Mouse (Mus musculus): ENCODE results near the gene Zbtb11. TPM values are rescaled to one million over a fixed set of nuclear protein-coding genes. Genes with fewer than 3 reads are reported as not detected.

Gene Zbtb11
- total RNA-seq, 2 experiments from 2014 or later, result 9.1 to 9.6 TPM

GRCm38 (mm10) chr16:55967221-55967620 is 6.5 kb upstream of the Zbtb11 start:
- no peak for DNase-seq
- intact Hi-C loops (cut with DNase I), result loop anchor here (2.0 kb wide), 1 partner anchor 108 kb away; no protein-coding TSS in a partner anchor

GRCm38 (mm10) chr16:55969147-55969546 is 4.5 kb upstream of the Zbtb11 start:
- no peak for DNase-seq

GRCm38 (mm10) chr16:55970416-55970815 is 3.3 kb upstream of the Zbtb11 start:
- intact Hi-C loops (cut with DNase I), result loop anchor here (5.0 kb wide), 1 partner anchor 57 kb away; the partner anchor contains the start of gene Pcnp
- DNase-seq, result no peak

More at GRCm38 (mm10) chr16:55969147-55969546, 4.5 kb upstream of the Zbtb11 start:
- intact Hi-C loops (cut with DNase I), result no loop called here

- intact Hi-C loops (cut with DNase I), result loop anchor here (5.0 kb wide), 1 partner anchor 55 kb away; the partner anchor contains the start of gene Pcnp
Observed at GRCm38 (mm10) chr16:55971735-55972615, 1.7 kb upstream of the Zbtb11 start.

GRCm38 (mm10) chr16:55972626-55973201 is 969 bp upstream of the Zbtb11 start:
- no peak for DNase-seq
- intact Hi-C loops (cut with DNase I), result loop anchor here (5.0 kb wide), 1 partner anchor 55 kb away; the partner anchor contains the start of gene Pcnp

More at GRCm38 (mm10) chr16:55971735-55972615, 1.7 kb upstream of the Zbtb11 start:
- no peak for DNase-seq

GRCm38 (mm10) chr16:55974256-55974902 is 696 bp downstream of the Zbtb11 start:
- intact Hi-C loops (cut with DNase I), result loop anchor here (5.0 kb wide), 1 partner anchor 53 kb away; the partner anchor contains the start of gene Pcnp
- peak; percentile 86 to 92 for DNase-seq

GRCm38 (mm10) chr16:55974903-55975285 is 1.2 kb downstream of the Zbtb11 start:
- no peak for DNase-seq
- intact Hi-C loops (cut with DNase I), result loop anchor here (5.0 kb wide), 1 partner anchor 52 kb away; the partner anchor contains the start of gene Pcnp

GRCm38 (mm10) chr16:55986001-55986400 is 12.3 kb downstream of the Zbtb11 start:
- intact Hi-C loops (cut with DNase I), result no loop called here
- DNase-seq, result no peak

- DNase-seq, result no peak
- intact Hi-C loops (cut with DNase I), result no loop called here
Observed at GRCm38 (mm10) chr16:55990311-55990710, 16.6 kb downstream of the Zbtb11 start.

GRCm38 (mm10) chr16:55994235-55994634 is 20.6 kb downstream of the Zbtb11 start:
- intact Hi-C loops (cut with DNase I), result no loop called here
- no peak for DNase-seq

GRCm38 (mm10) chr16:56006798-56007197 is 33.1 kb downstream of the Zbtb11 start:
- DNase-seq, result no peak

GRCm38 (mm10) chr16:56008862-56009261 is 35.2 kb downstream of the Zbtb11 start:
- intact Hi-C loops (cut with DNase I), result no loop called here
- DNase-seq, result no peak

More at GRCm38 (mm10) chr16:56006798-56007197, 33.1 kb downstream of the Zbtb11 start:
- intact Hi-C loops (cut with DNase I), result no loop called here

- no peak for DNase-seq
- intact Hi-C loops (cut with DNase I), result no loop called here
Observed at GRCm38 (mm10) chr16:56012789-56013743, 39.4 kb downstream of the Zbtb11 start.

- intact Hi-C loops (cut with DNase I), result no loop called here
- DNase-seq, result no peak
Observed at GRCm38 (mm10) chr16:56014076-56014475, 40.4 kb downstream of the Zbtb11 start.

GRCm38 (mm10) chr16:56019660-56020059 is 46.0 kb downstream of the Zbtb11 start:
- intact Hi-C loops (cut with DNase I), result no loop called here
- DNase-seq, result no peak

GRCm38 (mm10) chr16:56027854-56028629 is 54.4 kb downstream of the Zbtb11 start:
- intact Hi-C loops (cut with DNase I), result loop anchor here (5.0 kb wide), 1 partner anchor 56 kb away; the partner anchor contains the start of gene Zbtb11
- DNase-seq, result no peak

GRCm38 (mm10) chr16:56028722-56029551 is 55.3 kb downstream of the Zbtb11 start:
- intact Hi-C loops (cut with DNase I), result loop anchor here (5.0 kb wide), 1 partner anchor 57 kb away; the partner anchor contains the start of gene Zbtb11
- DNase-seq, result no peak

- DNase-seq, result peak; percentile 97 to 98
- intact Hi-C loops (cut with DNase I), result loop anchor here (5.0 kb wide), 1 partner anchor 57 kb away; the partner anchor contains the start of gene Zbtb11
Observed at GRCm38 (mm10) chr16:56029661-56030082, 56.0 kb downstream of the Zbtb11 start, which contains the start of gene Pcnp. Pcnp (minus strand) TSS chr16:56029739.
